Mouse (Mus musculus) midbrain, embryonic 16.5 days (tissue): ENCODE results near the gene Fam120c. TPM values are rescaled to one million over a fixed set of nuclear protein-coding genes. Genes with fewer than 3 reads are reported as not detected.
A peak's percentile ranks its signal among the peaks of the same experiment; 100 is the strongest.

Experiments used
- ATAC-seq: fragments of 200-750 bp; cut with Nextera tagmentation; 2 replicates; pipeline ENCODE4 v1.8.0; 2017; ENCODE audit warnings: moderate TSS enrichment
- H3K27ac ChIP-seq: fragments of 300-500 bp; sonication (generic); 2 replicates; pipeline ENCODE4 v1.5.1; 2014; ENCODE audit warnings: mild to moderate bottlenecking, low read length, mixed read lengths
- H3K27me3 ChIP-seq: fragments of 300-500 bp; sonication (generic); 2 replicates; pipeline ENCODE4 v1.6.1; 2014; ENCODE audit warnings: low read depth, low read length, mixed read lengths; ENCODE audit not compliant: control insufficient read depth, insufficient read depth
- H3K36me3 ChIP-seq: fragments of 300-500 bp; sonication (generic); 2 replicates; pipeline ENCODE4 v1.6.1; 2014; ENCODE audit warnings: mild to moderate bottlenecking, low read length, moderate library complexity, mixed read lengths; ENCODE audit not compliant: control insufficient read depth, insufficient read depth
- H3K4me1 ChIP-seq: fragments of 300-500 bp; sonication (generic); 2 replicates; pipeline ENCODE4 v1.6.1; 2014; ENCODE audit warnings: mild to moderate bottlenecking, low read length, mixed read lengths; ENCODE audit not compliant: control insufficient read depth, insufficient read depth
- H3K4me2 ChIP-seq: fragments of 300-500 bp; sonication (generic); 2 replicates; pipeline ENCODE4 v1.6.1; 2014; ENCODE audit warnings: mild to moderate bottlenecking, low read length, mixed read lengths
- H3K4me3 ChIP-seq: fragments of 300-500 bp; sonication (generic); 2 replicates; pipeline ENCODE4 v1.5.1; 2014; ENCODE audit warnings: low read depth, mild to moderate bottlenecking, low read length, moderate library complexity, mixed read lengths
- H3K9ac ChIP-seq: fragments of 300-500 bp; sonication (generic); 2 replicates; pipeline ENCODE4 v1.6.1; 2014; ENCODE audit warnings: low read depth, low read length, mixed read lengths
- H3K9me3 ChIP-seq: fragments of 300-500 bp; sonication (generic); replicated peaks from 2 replicates; pipeline ENCODE4 v1.6.1; 2014; ENCODE audit warnings: mild to moderate bottlenecking, low read length, mixed read lengths; ENCODE audit not compliant: control insufficient read depth, poor library complexity, severe bottlenecking
- WGBS: fragments of 180-500 bp; shearing (Covaris S2); extraction: QIAGEN DNeasy Blood & Tissue Kit; methylation state at CpG from one replicate; pipeline ENCODE4 v1.1.7; 2014; 5-methylcytosine and 5-hydroxymethylcytosine counted together
- polyA plus RNA-seq: library from polyadenylated mRNA; unstranded; fragments of >200 nt; fragmentation: Nextera tagmentation; extraction: Ambion mirVana; gene quantifications from 2 replicates; pipeline ENCODE4 v1.2.1, GENCODE M21; 2015

The Fam120c gene
- 8.2 and 8.5 TPM in 2 replicates for polyA plus RNA-seq

GRCm38 (mm10) chrX:151343761-151344500, at the start of gene Fam120c:
Gene Fam120c (plus strand): TSS chrX:151344175.
- H3K9me3 ChIP-seq, result no peaks in the 10 kb centered on the region
- peak within 1 kb of the TSS; percentile 91 for H3K27ac ChIP-seq
- H3K27me3 ChIP-seq, result 0 out of 2 replicates have a peak, but pooled peaks cover 2% of the 10 kb centered on the region
- peak within 1 kb of the TSS; percentile 74 for H3K9ac ChIP-seq
- peak; percentile 95 for ATAC-seq
- H3K4me1 ChIP-seq, result peaks cover 9% of the 10 kb centered on the region; the same call in 1 of the 2 replicates
- peak within 1 kb of the TSS; percentile 66 for H3K4me3 ChIP-seq
- WGBS, result 16% methylated on average over 23 of the region's 56 CpGs
- no peaks in the 10 kb centered on the region for H3K36me3 ChIP-seq
- H3K4me2 ChIP-seq, result peak within 1 kb of the TSS; percentile 67

GRCm38 (mm10) chrX:151298329-151298728, 45.6 kb upstream of the Fam120c start:
- peaks cover 7% of the 10 kb centered on the region for H3K36me3 ChIP-seq
- H3K9me3 ChIP-seq, result no peaks in the 10 kb centered on the region
- H3K27ac ChIP-seq, result no peak overlapping the region
- H3K4me2 ChIP-seq, result no peak overlapping the region
- H3K9ac ChIP-seq, result no peak overlapping the region
- no peak overlapping the region for H3K4me3 ChIP-seq
- no peaks in the 10 kb centered on the region for H3K4me1 ChIP-seq
- no peaks in the 10 kb centered on the region; the same call in 1 of the 2 replicates for H3K27me3 ChIP-seq
- no peak for ATAC-seq

- 83% methylated on average over 4 of the region's 4 CpGs for WGBS
- Histone ChIP-seq H3K27ac (no peak overlapping the region), H3K4me1 (no peaks in the 10 kb centered on the region), H3K27me3 (no peaks in the 10 kb centered on the region), H3K9me3 (no peaks in the 10 kb centered on the region), H3K9ac (no peak overlapping the region), H3K4me3 (no peak overlapping the region), H3K4me2 (no peak overlapping the region), H3K36me3 (no peaks in the 10 kb centered on the region)
- no peak for ATAC-seq
These were observed 30.2 kb upstream of the Fam120c start for GRCm38 (mm10) chrX:151313732-151314131.

DNA sequence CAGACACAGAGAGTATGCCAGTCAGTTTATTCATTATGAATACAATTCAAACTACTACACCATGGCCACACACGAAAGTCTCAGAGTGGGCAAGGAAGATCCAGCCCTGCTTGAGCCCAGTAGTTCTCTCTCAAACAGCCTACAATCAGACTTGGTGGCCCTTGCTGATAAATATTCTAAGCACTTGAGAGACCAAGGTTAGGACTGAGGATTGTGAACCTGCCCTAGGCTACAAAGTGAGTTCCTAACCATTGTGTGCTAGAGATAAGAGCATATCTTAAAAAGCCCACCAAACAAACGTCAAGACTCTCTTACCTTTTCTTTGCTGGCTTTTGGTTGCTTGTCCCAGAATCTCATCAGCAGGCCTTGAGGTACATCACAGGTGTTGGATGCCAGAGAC, 10.4 kb upstream of the Fam120c start:
- no peaks in the 10 kb centered on the region for H3K9me3 ChIP-seq
- H3K36me3 ChIP-seq, result no peaks in the 10 kb centered on the region
- no peak overlapping the region for H3K9ac ChIP-seq
- no peak overlapping the region for H3K4me2 ChIP-seq
- 87% methylated on average over 2 of the region's 2 CpGs for WGBS
- no peaks in the 10 kb centered on the region for H3K4me1 ChIP-seq
- no peaks in the 10 kb centered on the region for H3K27me3 ChIP-seq
- no peak for ATAC-seq
- no peak overlapping the region for H3K27ac ChIP-seq
- H3K4me3 ChIP-seq, result no peak overlapping the region

DNA sequence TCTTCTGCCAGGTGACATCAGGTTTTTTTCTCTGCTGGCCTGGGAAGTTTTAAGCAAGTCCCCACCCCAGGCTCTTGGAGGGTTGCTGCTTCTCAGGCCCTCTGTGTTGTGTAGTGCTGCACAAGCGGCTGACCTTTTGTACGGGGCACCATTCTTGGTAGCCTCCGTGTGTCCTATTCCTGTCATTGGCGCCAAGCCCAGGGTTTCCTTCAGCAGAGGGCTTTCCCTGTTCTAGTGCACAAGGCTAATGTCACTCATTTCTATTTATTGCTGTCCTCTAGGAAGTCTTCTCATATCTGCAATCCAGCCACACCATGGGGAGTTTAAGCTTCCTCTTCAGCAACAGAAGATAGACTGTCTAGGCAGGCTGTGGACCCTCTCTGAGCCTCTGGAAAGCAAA, 6.2 kb upstream of the Fam120c start:
- WGBS, result 78% methylated on average over 4 of the region's 4 CpGs
- Histone ChIP-seq H3K4me2 (no peak overlapping the region), H3K9me3 (no peaks in the 10 kb centered on the region), H3K9ac (no peak overlapping the region), H3K4me1 (no peaks in the 10 kb centered on the region), H3K27me3 (0 out of 2 replicates have a peak, but pooled peaks cover 2% of the 10 kb centered on the region), H3K36me3 (no peaks in the 10 kb centered on the region), H3K4me3 (no peak overlapping the region), H3K27ac (no peak overlapping the region)
- no peak for ATAC-seq

DNA sequence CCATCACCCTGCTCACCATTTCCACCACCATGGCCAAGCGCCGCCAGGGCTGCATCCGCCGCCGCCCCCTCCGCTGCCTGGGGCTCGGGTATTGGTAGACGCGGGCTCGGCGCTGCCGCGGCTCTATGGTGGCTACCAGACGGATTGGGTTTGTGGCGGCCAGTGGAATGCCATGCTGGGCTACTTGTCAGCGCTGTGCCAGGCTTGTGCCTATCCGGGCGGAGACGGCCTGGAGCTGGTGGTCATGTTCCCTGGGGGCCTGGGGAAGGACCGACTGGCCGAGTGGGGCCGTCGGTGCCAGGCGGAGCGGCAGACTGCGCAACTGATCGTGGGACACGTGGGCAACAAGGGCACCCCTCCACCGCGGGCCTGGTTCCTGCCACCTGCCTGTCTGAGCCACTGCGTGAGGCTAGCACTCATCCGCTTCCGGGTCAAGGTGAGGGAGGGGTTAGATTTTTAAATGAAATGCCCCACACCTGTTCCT, 568 bp downstream of the Fam120c start:
- Histone ChIP-seq H3K4me3 (peak overlapping the region; percentile 66), H3K9me3 (no peaks in the 10 kb centered on the region), H3K9ac (peak overlapping the region; percentile 74), H3K27ac (peak overlapping the region; percentile 91), H3K4me2 (peak overlapping the region; percentile 67), H3K4me1 (peaks cover 9% of the 10 kb centered on the region; the same call in 1 of the 2 replicates), H3K36me3 (no peaks in the 10 kb centered on the region), H3K27me3 (0 out of 2 replicates have a peak, but pooled peaks cover 2% of the 10 kb centered on the region)
- whole genome bisulfite sequencing, result 14% methylated on average over 27 of the region's 33 CpGs
- peak; percentile 84 for ATAC-seq

DNA sequence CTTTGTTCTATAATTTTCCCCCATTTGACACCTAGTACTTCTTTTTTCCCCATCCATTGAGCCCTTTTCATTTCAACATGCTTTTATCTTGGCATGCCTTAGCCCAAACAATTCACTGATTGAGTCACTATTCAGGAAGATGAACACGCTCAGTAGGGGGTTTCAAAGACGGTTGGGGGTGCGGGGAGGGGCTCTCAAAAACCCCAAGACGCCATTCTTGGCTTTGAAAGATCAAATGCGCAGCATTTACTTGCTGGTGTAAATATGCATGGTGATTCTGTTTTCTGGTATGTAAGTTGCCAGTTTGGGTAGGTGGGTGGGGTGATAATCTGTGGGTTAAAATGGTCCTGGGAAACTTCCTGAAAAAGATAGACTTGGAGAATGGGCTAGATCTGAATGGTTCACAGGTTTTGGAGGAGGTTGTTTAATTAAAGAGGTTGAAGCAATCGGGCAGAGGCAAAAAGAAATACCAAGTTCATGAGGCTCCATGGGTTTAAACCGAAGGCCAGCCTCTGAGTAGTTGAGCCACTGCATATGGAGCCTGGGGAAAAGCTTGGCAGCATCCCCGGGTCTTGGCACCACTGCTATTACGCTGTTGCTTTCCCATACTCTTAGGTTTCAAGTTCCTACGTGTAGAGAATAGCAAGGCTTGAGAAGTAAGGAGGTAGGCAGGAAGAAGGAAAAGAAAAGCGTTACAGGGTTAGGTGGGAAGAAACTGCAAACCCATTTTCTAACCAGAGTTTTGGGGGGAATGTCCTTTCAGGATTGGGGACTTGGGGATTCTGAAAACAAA, 1.6 kb downstream of the Fam120c start:
- no peak for ATAC-seq
- Histone ChIP-seq H3K9ac (peak overlapping the region; percentile 74), H3K27me3 (0 out of 2 replicates have a peak, but pooled peaks cover 2% of the 10 kb centered on the region)

DNA sequence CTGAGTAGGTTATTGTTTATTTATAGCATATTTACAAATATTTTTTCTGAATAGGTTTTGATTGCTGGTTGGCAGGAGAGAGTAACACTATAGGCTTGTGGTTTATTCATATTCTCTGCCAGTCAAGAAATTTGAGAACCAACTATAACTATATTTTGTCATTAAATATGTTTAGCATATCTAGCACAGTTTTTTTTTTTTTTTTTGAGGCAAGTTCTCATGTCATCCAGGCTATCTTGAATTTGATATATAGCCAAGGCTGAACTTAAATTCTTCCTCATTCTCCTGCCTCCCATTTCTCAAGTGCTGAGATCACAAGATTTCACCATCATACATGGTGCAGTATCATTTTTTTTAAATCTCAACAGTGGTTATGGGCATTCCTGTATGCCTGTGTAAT, 3.3 kb downstream of the Fam120c start:
- Histone ChIP-seq H3K9me3 (no peaks in the 10 kb centered on the region), H3K4me3 (no peak overlapping the region), H3K9ac (no peak overlapping the region), H3K27me3 (no peaks in the 10 kb centered on the region), H3K4me1 (peaks cover 9% of the 10 kb centered on the region; the same call in 1 of the 2 replicates), H3K4me2 (no peak overlapping the region), H3K27ac (no peak overlapping the region), H3K36me3 (no peaks in the 10 kb centered on the region)
- ATAC-seq, result no peak

More for the DNA sequence above, 1.6 kb downstream of the Fam120c start:
- peak overlapping the region; percentile 67 for H3K4me2 ChIP-seq
- peak overlapping the region; percentile 91; the same call in 1 of the 2 replicates for H3K27ac ChIP-seq
- peak overlapping the region; percentile 66 for H3K4me3 ChIP-seq
- 26% methylated on average over 11 of the region's 11 CpGs for WGBS
- H3K36me3 ChIP-seq, result no peaks in the 10 kb centered on the region
- H3K4me1 ChIP-seq, result peaks cover 9% of the 10 kb centered on the region; the same call in 1 of the 2 replicates
- H3K9me3 ChIP-seq, result no peaks in the 10 kb centered on the region
